Mouse (Mus musculus) heart, postnatal 0 days (tissue): ENCODE results near the gene Gm17482. TPM values are rescaled to one million over a fixed set of nuclear protein-coding genes. Genes with fewer than 3 reads are reported as not detected.

Experiments used
- ATAC-seq: fragments of 200-750 bp; cut with Nextera tagmentation; 2 replicates; pipeline ENCODE4 v1.8.0; 2017; ENCODE audit warnings: low read depth, moderate number of reproducible peaks, moderate library complexity; ENCODE audit not compliant: insufficient read depth
- DNase-seq: peaks from one replicate; pipeline ENCODE4 v3.0.0-alpha.2; 2016; ENCODE audit warnings: low spot score
- H3K27ac ChIP-seq: fragments of 300-500 bp; sonication (generic); 2 replicates; pipeline ENCODE4 v1.5.1; 2014; ENCODE audit warnings: low read depth, mild to moderate bottlenecking
- H3K27me3 ChIP-seq: fragments of 300-500 bp; sonication (generic); 2 replicates; pipeline ENCODE4 v1.6.1; 2014; ENCODE audit warnings: low read length, mixed read lengths; ENCODE audit not compliant: control insufficient read depth, insufficient read depth
- H3K36me3 ChIP-seq: fragments of 300-500 bp; sonication (generic); replicated peaks from 2 replicates; pipeline ENCODE4 v1.6.1; 2014; ENCODE audit warnings: low read length, mixed read lengths; ENCODE audit not compliant: control insufficient read depth, insufficient read depth
- H3K4me1 ChIP-seq: fragments of 300-500 bp; sonication (generic); 2 replicates; pipeline ENCODE4 v1.6.1; 2014; ENCODE audit warnings: antibody characterized with exemption; ENCODE audit not compliant: control insufficient read depth, insufficient read depth
- H3K4me2 ChIP-seq: fragments of 300-500 bp; sonication (generic); 2 replicates; pipeline ENCODE4 v1.6.1; 2014; ENCODE audit warnings: low read depth, mild to moderate bottlenecking, low read length, moderate library complexity
- H3K4me3 ChIP-seq: fragments of 300-500 bp; sonication (generic); 2 replicates; pipeline ENCODE4 v1.5.1; 2014; ENCODE audit warnings: low read depth, low read length
- H3K9ac ChIP-seq: fragments of 300-500 bp; sonication (generic); replicated peaks from 2 replicates; pipeline ENCODE4 v1.6.1; 2014; ENCODE audit warnings: low read depth, low read length, mixed read lengths
- H3K9me3 ChIP-seq: fragments of 300-500 bp; sonication (generic); replicated peaks from 2 replicates; pipeline ENCODE4 v1.6.1; 2016; ENCODE audit warnings: low read length; ENCODE audit not compliant: control insufficient read depth
- CTCF ChIP-seq: IDR thresholded peaks from 2 replicates; pipeline ENCODE4 v1.5.1; 2016; ENCODE audit warnings: antibody characterized with exemption, control low read depth, low read depth
- EP300 ChIP-seq: IDR thresholded peaks from 2 replicates; pipeline ENCODE4 v1.6.1; 2016; ENCODE audit warnings: antibody characterized with exemption, low read depth
- WGBS: fragments of 180-500 bp; shearing (Covaris S2); extraction: QIAGEN DNeasy Blood & Tissue Kit; methylation state at CpG from one replicate; pipeline ENCODE4 v1.1.7; 2014; 5-methylcytosine and 5-hydroxymethylcytosine counted together
- polyA plus RNA-seq: library from polyadenylated mRNA; unstranded; fragments of >200 nt; fragmentation: Nextera tagmentation; extraction: Ambion mirVana; gene quantifications from 2 replicates; pipeline ENCODE4 v1.2.1, GENCODE M21; 2015
- total RNA-seq: library from RNA; depleted of rRNA; stranded (reverse); fragments of >200 nt; gene quantifications from 2 replicates; pipeline ENCODE4 v1.2.3, GENCODE M21; 2014; ENCODE audit warnings: low replicate concordance

The Gm17482 gene
- total and polyA plus RNA-seq, 2 experiments from 2014 or later = not detected

DNA sequence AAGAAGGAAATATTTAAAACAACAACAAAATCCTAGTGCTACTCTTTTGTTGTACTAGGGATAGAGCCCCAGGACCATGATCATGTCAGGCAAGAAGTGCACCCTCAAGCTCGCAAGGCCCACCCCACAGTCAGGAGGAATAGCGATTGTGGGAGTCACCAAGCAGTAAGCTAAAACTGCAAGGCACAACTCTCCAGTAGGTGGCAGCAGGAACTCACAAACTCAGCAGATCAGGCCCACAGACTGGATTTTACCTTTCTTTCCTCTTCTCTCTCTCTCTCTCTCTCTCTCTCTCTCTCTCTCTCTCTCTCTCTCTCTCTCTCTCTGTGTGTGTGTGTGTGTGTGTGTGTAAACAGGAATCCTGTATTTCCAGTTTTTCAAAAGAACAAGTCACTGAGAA lies 386 bp downstream of the Gm17482 start:
- H3K4me2 ChIP-seq = no peak overlapping the region
- H3K4me1 ChIP-seq = no peaks in the 10 kb centered on the region
- H3K27me3 ChIP-seq = 0 out of 2 replicates have a peak, but pooled peaks cover 4% of the 10 kb centered on the region
- 6% methylated on average over 2 of the region's 2 CpGs for WGBS
- DNase-seq (peak; percentile 68), ATAC-seq (no peak)
- no peak for TF ChIP-seq EP300
- TF ChIP-seq CTCF = peak; percentile 93
- H3K4me3 ChIP-seq = no peak overlapping the region
- H3K36me3 ChIP-seq = no peaks in the 10 kb centered on the region
- H3K27ac ChIP-seq = no peak overlapping the region
- no peak overlapping the region for H3K9ac ChIP-seq
- no peaks in the 10 kb centered on the region for H3K9me3 ChIP-seq

DNA sequence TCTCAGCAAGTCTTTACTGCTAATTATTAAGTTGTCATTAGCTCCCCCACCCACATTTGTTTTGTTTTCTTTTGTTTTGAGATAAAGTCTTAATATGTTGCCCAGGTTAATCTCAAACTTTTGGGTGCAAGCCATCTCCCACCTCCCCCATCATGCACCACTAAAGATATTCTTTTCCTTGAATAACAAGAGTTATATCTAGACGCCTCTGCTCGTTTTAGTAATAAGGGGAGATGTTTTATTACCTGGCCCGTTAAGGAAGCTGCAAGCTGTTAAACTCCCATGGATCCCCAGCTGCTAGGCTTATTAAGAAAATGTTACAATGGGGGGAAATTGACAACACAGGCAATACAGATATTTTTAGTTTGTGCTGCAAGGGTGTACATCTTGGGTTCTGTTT lies 3.4 kb downstream of the Gm17482 start:
- TF ChIP-seq CTCF (no peak), EP300 (no peak)
- H3K36me3 ChIP-seq = no peaks in the 10 kb centered on the region
- no peaks in the 10 kb centered on the region for H3K9me3 ChIP-seq
- no peak overlapping the region for H3K4me2 ChIP-seq
- no peaks in the 10 kb centered on the region for H3K4me1 ChIP-seq
- no peak overlapping the region for H3K4me3 ChIP-seq
- 61% methylated on average over 3 of the region's 3 CpGs for WGBS
- no peak for DNase-seq
- H3K27me3 ChIP-seq = peaks cover 24% of the 10 kb centered on the region; the same call in 1 of the 2 replicates
- ATAC-seq = no peak
- no peak overlapping the region for H3K9ac ChIP-seq
- peak overlapping the region; percentile 77 for H3K27ac ChIP-seq

DNA sequence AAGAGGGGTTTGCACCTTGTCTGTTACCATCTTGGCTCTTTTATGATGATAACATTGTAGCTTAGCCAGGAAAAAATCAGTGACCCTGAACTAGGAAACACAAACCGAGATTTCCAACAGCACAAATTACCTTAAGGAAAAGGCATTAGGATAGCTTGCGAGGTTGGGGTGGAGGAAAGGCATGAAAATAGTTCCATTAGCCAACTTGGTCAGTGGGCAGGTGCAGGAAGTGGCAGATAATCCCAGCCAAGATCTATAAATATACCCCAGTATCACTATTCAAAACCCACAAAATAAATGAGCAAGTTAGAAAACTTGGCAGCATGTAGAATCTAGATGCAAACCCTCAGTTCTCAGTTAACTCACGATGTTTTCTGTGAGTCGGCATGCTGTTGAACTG lies 4.7 kb downstream of the Gm17482 start:
- Histone ChIP-seq H3K4me3 (no peak overlapping the region), H3K27ac (peak overlapping the region; percentile 77), H3K9me3 (no peaks in the 10 kb centered on the region), H3K9ac (no peak overlapping the region), H3K27me3 (peaks cover 31% of the 10 kb centered on the region), H3K4me1 (no peaks in the 10 kb centered on the region), H3K36me3 (no peaks in the 10 kb centered on the region), H3K4me2 (no peak overlapping the region)
- DNase-seq (peak; percentile 12), ATAC-seq (no peak)
- WGBS = 53% methylated on average over 4 of the region's 4 CpGs
- TF ChIP-seq CTCF (no peak), EP300 (no peak)

DNA sequence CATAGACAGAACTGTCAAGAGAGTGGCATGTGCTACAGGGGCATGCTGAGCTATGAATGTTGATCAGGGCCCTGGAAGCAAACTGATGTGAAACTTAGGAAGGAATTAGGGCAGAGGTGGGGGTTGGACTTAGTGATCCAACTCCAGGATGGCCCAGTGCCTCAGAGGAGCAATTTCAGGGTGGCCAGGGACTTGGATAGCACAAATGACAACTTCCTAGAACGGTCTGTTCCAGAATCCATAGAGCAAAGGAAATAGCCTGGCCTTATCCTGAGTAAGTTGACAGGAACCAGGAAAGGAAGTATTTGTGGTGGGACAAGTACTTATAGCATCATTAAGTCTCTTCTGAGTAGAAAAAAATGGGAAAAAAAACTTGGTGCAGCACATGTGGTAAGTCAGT lies 5.4 kb downstream of the Gm17482 start:
- no peak for TF ChIP-seq CTCF
- TF ChIP-seq EP300 = peak; percentile 95
- Histone ChIP-seq H3K4me1 (no peaks in the 10 kb centered on the region), H3K4me3 (no peak overlapping the region), H3K9ac (no peak overlapping the region), H3K9me3 (no peaks in the 10 kb centered on the region), H3K27me3 (peaks cover 35% of the 10 kb centered on the region), H3K36me3 (no peaks in the 10 kb centered on the region), H3K4me2 (no peak overlapping the region), H3K27ac (peak overlapping the region; percentile 77)
- WGBS = 58% methylated on average over 1 of the region's 1 CpGs
- DNase-seq (peak; percentile 13), ATAC-seq (peak; percentile 62)

DNA sequence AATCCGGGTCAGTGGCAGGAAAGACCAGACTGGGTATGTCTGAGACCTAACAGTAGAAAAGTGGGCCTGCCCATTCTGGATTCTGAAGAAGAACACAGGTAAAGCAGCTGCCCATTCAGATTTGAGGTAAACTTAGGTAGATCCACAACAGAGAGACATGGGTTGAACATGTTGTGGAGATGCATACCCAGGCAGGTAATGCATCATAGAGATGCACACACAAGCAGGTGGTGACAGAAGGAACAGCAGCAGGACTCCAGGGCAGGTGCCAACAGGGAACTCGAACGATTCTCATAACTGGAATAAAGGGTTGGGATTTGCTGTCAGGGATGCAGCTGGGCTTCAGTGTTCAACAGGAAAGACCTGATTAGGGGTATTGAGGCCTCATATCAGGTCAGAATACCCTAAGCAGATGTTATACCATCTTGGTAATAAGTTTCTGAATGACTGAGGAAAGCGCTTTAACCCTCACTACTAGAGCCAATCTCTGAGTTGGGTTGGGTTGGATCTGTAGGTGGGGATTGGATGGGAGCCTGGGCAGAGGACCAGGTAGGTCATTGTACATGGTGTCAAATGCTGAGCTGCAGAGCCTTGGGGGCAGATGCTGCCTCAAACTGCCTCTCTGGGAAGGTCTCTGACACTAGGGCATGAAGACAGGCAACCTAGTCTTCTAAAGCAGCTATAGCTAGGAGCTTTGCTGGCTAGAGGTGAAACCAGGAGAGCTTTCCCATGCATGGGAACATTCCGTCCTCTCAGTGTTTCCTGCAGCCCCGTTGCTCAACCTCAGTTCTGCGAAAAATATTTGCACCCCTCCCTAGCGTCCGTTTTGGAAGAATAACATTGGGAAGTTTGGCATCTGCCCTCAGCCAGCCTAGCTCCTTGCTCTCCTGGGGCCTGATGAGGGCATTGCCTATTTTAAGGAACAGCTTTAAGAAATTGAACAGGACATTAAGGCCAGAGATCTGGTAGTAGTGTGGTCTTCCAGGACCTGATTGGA lies 11.2 kb downstream of the Gm17482 start:
- Histone ChIP-seq H3K27ac (peak overlapping the region; percentile 72), H3K4me3 (no peak overlapping the region)
- peak; percentile 87 for TF ChIP-seq EP300
- no peak for TF ChIP-seq CTCF

More for the DNA sequence above, 11.2 kb downstream of the Gm17482 start:
- no peak overlapping the region for H3K4me2 ChIP-seq
- peaks cover 20% of the 10 kb centered on the region; the same call in 1 of the 2 replicates for H3K4me1 ChIP-seq
- no peak for DNase-seq
- ATAC-seq = peak; percentile 9; the same call in 1 of the 2 replicates
- 62% methylated on average over 9 of the region's 9 CpGs for WGBS
- no peak overlapping the region for H3K9ac ChIP-seq
- no peaks in the 10 kb centered on the region for H3K9me3 ChIP-seq
- H3K36me3 ChIP-seq = no peaks in the 10 kb centered on the region
- H3K27me3 ChIP-seq = peaks cover 52% of the 10 kb centered on the region
